ENCODE assay signal across 8 mouse cellular contexts in the genomic region with DNA sequence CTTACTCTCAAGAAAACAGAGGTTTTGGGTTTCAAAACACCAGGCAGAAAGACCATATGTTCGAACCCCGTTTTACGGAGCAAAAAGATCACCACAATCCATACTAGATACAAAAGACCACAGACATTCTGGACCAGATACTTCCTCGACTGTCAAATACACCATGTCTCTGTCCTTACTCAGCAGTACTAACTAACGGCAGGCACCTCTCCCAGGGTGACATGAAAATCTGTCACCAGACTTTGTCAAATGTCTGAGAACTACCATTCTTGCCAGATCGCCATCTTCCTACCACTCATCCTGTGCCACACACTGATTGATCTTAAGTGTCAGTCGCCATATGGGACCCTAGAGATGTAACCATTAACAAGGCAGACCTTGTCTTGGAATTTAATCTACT. TPM values are rescaled to one million over a fixed set of nuclear protein-coding genes. Genes with fewer than 3 reads are reported as not detected.
DNase-seq lines count a peak whose midpoint lies in the region; ATAC-seq and TF ChIP-seq lines count a peak whose summit lies in the region.

No protein-coding gene starts in this region.

- H3K27ac ChIP-seq in lung, postnatal 0 days (ENCODE audit: low read length): no peak overlapping the region
- peak overlapping the region; percentile 68; the same call in 1 of the 2 replicates for H3K27ac ChIP-seq in embryonic facial prominence, embryonic 14.5 days (replicated peaks; ENCODE audit: low read depth, low read length)
- H3K27ac ChIP-seq in limb, embryonic 12.5 days: no peak overlapping the region
- peak overlapping the region; percentile 54; the same call in 1 of the 2 replicates for H3K27ac ChIP-seq in small intestine, adult 2 months (ENCODE audit: insufficient read depth, low read depth, low read length)

- DNase-seq in lung, postnatal 0 days (ENCODE audit: low spot score): no peak
- DNase-seq in lung, adult 18-20 months: no peak
- no peak for DNase-seq in embryonic facial prominence, embryonic 14.5 days (ENCODE audit: low spot score)
- no peak for DNase-seq in adrenal gland, postnatal 14 days
- DNase-seq in testis, postnatal 14 days (ENCODE audit: low spot score): no peak

- peak overlapping the region; percentile 91 for H3K4me2 ChIP-seq in lung, postnatal 0 days (replicated peaks; ENCODE audit: low read depth, low read length)
- H3K4me2 ChIP-seq in embryonic facial prominence, embryonic 14.5 days (ENCODE audit: low read depth, low read length): peak overlapping the region; percentile 85
- peak overlapping the region; percentile 78 for H3K4me2 ChIP-seq in limb, embryonic 12.5 days

- no peaks in the 10 kb centered on the region for H3K36me3 ChIP-seq in lung, postnatal 0 days (ENCODE audit: insufficient read depth, low read length)
- H3K36me3 ChIP-seq in embryonic facial prominence, embryonic 14.5 days (ENCODE audit: control insufficient read depth, insufficient read depth, low read length): no peaks in the 10 kb centered on the region
- peaks cover 3% of the 10 kb centered on the region; the same call in 1 of the 2 replicates for H3K36me3 ChIP-seq in limb, embryonic 12.5 days
- 0 out of 2 replicates have a peak, but pooled peaks cover 1% of the 10 kb centered on the region for H3K36me3 ChIP-seq in small intestine, adult 2 months (ENCODE audit: control insufficient read depth, insufficient read depth, low read length)

- peaks cover 5% of the 10 kb centered on the region; the same call in 1 of the 2 replicates for H3K4me1 ChIP-seq in lung, postnatal 0 days (ENCODE audit: insufficient read depth, low read depth, low read length)
- H3K4me1 ChIP-seq in embryonic facial prominence, embryonic 14.5 days (ENCODE audit: control insufficient read depth, insufficient read depth, low read length): peaks cover 22% of the 10 kb centered on the region
- peaks cover 30% of the 10 kb centered on the region for H3K4me1 ChIP-seq in limb, embryonic 12.5 days (replicated peaks)
- peaks cover 4% of the 10 kb centered on the region; the same call in 1 of the 2 replicates for H3K4me1 ChIP-seq in small intestine, adult 2 months (ENCODE audit: control insufficient read depth, insufficient read depth, insufficient read length, low read length)

- H3K27me3 ChIP-seq in lung, postnatal 0 days (replicated peaks; ENCODE audit: insufficient read depth, low read length): no peaks in the 10 kb centered on the region
- no peaks in the 10 kb centered on the region for H3K27me3 ChIP-seq in embryonic facial prominence, embryonic 14.5 days (replicated peaks; ENCODE audit: control insufficient read depth, insufficient read depth, low read length)
- no peaks in the 10 kb centered on the region for H3K27me3 ChIP-seq in limb, embryonic 12.5 days
- H3K27me3 ChIP-seq in small intestine, adult 2 months (ENCODE audit: control insufficient read depth, insufficient read depth, low read length): no peaks in the 10 kb centered on the region

- peak overlapping the region; percentile 83 for H3K4me3 ChIP-seq in lung, postnatal 0 days (ENCODE audit: low read depth, low read length)
- H3K4me3 ChIP-seq in embryonic facial prominence, embryonic 14.5 days (ENCODE audit: low read depth, low read length): peak overlapping the region; percentile 88
- peak overlapping the region; percentile 87 for H3K4me3 ChIP-seq in limb, embryonic 12.5 days (replicated peaks)
- H3K4me3 ChIP-seq in small intestine, adult 2 months (ENCODE audit: low read depth, low read length): peak overlapping the region; percentile 95; the same call in 1 of the 2 replicates

- 2% methylated on average over 7 of the region's 7 CpGs for WGBS in lung, postnatal 0 days
- 1% methylated on average over 7 of the region's 7 CpGs for WGBS in embryonic facial prominence, embryonic 14.5 days
- 2% methylated on average over 7 of the region's 7 CpGs for WGBS in limb, embryonic 12.5 days
- 4% methylated on average over 7 of the region's 7 CpGs for WGBS in small intestine, adult 2 months

- no peak for TF ChIP-seq EP300 in lung, postnatal 0 days (IDR thresholded peaks at IDR 0.05)

- no peak for ATAC-seq in lung, postnatal 0 days
- no peak for ATAC-seq in embryonic facial prominence, embryonic 14.5 days (ENCODE audit: low read depth)
- ATAC-seq in limb, embryonic 12.5 days (ENCODE audit: insufficient number of reproducible peaks, insufficient read depth, low FRiP score, low TSS enrichment, low read depth): no peak
- ATAC-seq in frontal cortex, adult (ENCODE audit: low TSS enrichment): no peak

- peak overlapping the region; percentile 43; the same call in 1 of the 2 replicates for H3K9ac ChIP-seq in lung, postnatal 0 days (replicated peaks; ENCODE audit: low read depth)
- peak overlapping the region; percentile 91 for H3K9ac ChIP-seq in embryonic facial prominence, embryonic 14.5 days (ENCODE audit: low read depth, low read length)
- peak overlapping the region; percentile 92 for H3K9ac ChIP-seq in limb, embryonic 12.5 days (replicated peaks)

- TF ChIP-seq CTCF in lung, postnatal 0 days (IDR thresholded peaks at IDR 0.05): no peak
- no peak for TF ChIP-seq CTCF in small intestine, adult 2 months (IDR thresholded peaks at IDR 0.05; ENCODE audit: extremely low read depth, insufficient read length, insufficient replicate concordance, low read depth, low read length)

- no peak for TF ChIP-seq POLR2A in small intestine, adult 2 months (IDR thresholded peaks at IDR 0.05; ENCODE audit: low read depth, low read length)

- no peaks in the 10 kb centered on the region for H3K9me3 ChIP-seq in lung, postnatal 0 days (ENCODE audit: low read length)
- no peaks in the 10 kb centered on the region for H3K9me3 ChIP-seq in embryonic facial prominence, embryonic 14.5 days (ENCODE audit: control insufficient read depth, low read length)
- H3K9me3 ChIP-seq in limb, embryonic 12.5 days: no peaks in the 10 kb centered on the region

RNA-seq across cellular contexts. Expression of a gene that starts 1.0 kb away (rescaled TPM):
- 2.8 and 4.7 TPM in 2 replicates for polyA plus RNA-seq in lung, postnatal 0 days (2015; fragmentation: Nextera tagmentation; extraction: Ambion mirVana)
- 49.5 and 51.4 TPM in 2 replicates for polyA plus RNA-seq in embryonic facial prominence, embryonic 14.5 days (2014; fragmentation: Nextera tagmentation; extraction: Ambion mirVana)
- 50.5 and 51.2 TPM in 2 replicates for polyA plus RNA-seq in limb, embryonic 12.5 days (2016; fragmentation: Nextera tagmentation; extraction: Ambion mirVana)
- 1.0 and 1.7 TPM in 2 replicates for polyA plus RNA-seq in small intestine, adult 2 months (2012; rRNA removed)
- total RNA-seq in adrenal gland, postnatal 14 days (2021): 36.7 and 47.4 TPM in 2 replicates

Comparison
In these comparisons a context has a peak if more than half of its experiments do, and no peak if none do; other contexts are left out.
1. H3K27ac ChIP-seq: peak in embryonic facial prominence, embryonic 14.5 days (single experiment) and small intestine, adult 2 months (single experiment); none in lung, postnatal 0 days (single experiment) and limb, embryonic 12.5 days (single experiment).
2. Peak in every context shown above with its lines, with median percentiles within 50 percentile points of each other: H3K4me2 ChIP-seq, H3K4me3 ChIP-seq and H3K9ac ChIP-seq.